Mouse (Mus musculus): ENCODE data around the gene Phpt1.

DNA sequence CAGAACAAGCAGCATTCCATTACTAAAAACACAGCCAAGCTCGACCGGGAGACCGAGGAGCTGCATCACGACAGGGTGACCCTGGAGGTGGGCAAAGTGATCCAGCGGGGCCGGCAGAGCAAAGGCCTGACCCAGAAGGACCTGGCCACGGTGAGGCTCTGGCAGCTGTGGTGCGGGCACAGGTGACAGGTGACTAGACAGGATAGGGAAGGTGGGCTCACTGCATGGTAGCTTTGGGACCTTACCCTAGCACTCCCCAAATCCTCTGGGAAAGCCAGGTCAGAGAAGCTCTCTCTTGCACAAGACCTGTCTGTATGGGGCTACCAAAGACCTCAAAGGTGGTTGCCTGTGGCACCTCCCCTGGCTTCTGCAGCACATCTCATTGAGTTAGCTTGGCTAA lies 14.5 kb downstream of the Phpt1 start:
- no peak for TF ChIP-seq CTCF (conservative IDR thresholded peaks at IDR 0.05; ENCODE audit: low read length)
- no peak for TF ChIP-seq POU5F1 (IDR thresholded peaks at IDR 0.05; ENCODE audit: borderline replicate concordance, low read length)
- TF ChIP-seq NANOG (IDR thresholded peaks at IDR 0.05; ENCODE audit: borderline replicate concordance, low read length), result no peak
